Mouse (Mus musculus): ENCODE data around the gene Enc1.

DNA sequence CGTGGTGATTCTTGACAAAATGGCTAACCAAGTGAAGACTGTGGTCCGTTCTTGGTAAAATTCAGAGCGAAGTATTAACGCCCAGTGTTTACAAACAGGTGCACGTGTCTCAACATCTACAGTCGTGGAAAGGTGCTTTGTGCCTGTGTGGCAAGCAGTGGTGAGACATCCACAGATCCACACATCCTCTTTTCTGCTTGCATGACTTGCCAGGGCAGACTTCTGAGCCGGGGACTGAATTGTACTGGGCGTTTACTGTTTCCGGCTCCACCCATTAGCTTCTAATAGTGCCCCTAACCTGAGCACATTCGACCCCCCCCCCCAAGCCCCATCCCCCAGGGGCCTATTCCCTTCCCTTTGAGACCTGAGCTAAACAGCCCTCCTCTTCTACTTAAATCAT, 34.6 kb downstream of the Enc1 start:
- TF ChIP-seq CTCF (IDR thresholded peaks at IDR 0.05) (no peak), POLR2A (IDR thresholded peaks at IDR 0.05; ENCODE audit: insufficient read depth, low read depth, low read length) (no peak), EP300 (IDR thresholded peaks at IDR 0.05; ENCODE audit: insufficient read depth, low read depth, low read length) (no peak)

Data from heart, adult 2 months (tissue).